Mouse (Mus musculus): ENCODE data around the gene Trappc6a.

DNA sequence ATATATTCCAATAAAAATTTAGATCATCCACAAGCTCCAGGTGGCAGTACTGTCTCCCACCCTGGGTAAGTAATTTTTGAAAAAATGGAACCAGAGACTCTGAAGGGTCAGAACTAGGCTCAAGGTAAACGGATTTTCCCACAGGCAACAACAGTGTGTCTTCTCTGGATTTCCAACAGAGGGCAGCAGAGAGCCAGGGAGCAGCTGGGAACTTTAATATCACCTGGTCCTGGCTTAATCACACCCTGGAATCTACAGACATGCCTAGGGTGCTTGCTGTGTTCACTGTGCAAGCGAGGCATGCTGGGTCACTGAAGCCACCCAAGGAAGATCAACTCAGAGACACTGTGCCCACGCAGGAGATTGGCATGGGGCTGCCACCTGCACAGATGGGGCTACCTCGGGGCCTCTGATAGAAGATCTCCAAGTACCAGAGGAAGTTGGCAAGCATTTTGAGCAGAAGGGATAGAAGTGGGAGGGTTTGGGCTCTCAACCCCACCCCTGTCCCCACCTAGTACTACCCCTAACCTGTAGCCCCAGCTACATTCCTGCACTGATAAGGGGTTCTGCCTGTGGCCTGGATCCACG lies 4.6 kb upstream of the Trappc6a start:
- TF ChIP-seq POLR2A (IDR thresholded peaks at IDR 0.05; ENCODE audit: low read depth, low read length) (no peak), CTCF (IDR thresholded peaks at IDR 0.05; ENCODE audit: borderline replicate concordance, insufficient read depth, low read length) (peak; percentile 54; the same call in 1 of the 2 replicates)

Measured in embryonic fibroblast, embryonic 13.5 days (primary cell).